Mouse (Mus musculus) lung, postnatal 0 days (tissue): ENCODE measurements around the gene Zfp12.

ENCODE experiments used
- CTCF ChIP-seq: IDR thresholded peaks from 2 replicates; pipeline ENCODE4 v1.5.1; 2016; ENCODE audit warnings: antibody characterized with exemption, mild to moderate bottlenecking
- EP300 ChIP-seq: IDR thresholded peaks from 2 replicates; pipeline ENCODE4 v1.6.1; 2016; ENCODE audit warnings: antibody characterized with exemption, mild to moderate bottlenecking, control low read depth

DNA sequence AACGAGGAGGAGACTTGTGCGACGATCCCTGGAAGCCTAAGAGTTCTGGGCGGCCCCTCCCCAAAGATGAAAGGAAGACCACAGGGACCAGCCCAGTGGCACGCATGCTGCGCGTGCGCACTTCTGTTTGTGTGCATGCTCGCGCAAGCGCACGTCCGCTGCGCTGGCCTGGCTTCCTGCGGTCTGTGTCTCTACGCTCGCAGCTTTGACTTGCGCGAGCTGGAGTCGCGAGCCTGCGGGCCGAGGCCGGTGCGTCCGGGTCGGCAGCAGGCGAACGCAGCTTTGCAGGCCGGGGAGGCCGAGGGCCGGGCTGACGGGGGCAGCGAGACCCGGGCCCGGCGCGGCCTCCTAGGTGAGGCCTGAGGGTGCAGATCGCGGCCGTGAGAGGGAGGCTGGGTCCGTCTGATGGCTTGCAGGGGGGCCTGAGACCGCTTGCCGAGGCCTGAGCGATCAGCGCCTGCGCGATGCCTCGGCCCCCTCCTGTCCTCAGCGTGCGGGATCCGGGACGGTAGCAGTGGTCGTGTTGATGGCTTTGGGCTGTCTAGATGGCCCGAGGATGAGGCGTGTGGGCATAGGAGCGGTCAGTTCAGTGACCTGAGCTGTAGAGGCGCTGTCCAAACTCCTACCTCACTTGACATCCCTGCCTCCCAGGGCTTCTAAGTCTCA lies at the start of gene Zfp12:
- TF ChIP-seq CTCF (peak; percentile 61), EP300 (no peak)
